Mouse (Mus musculus) splenic B cell, adult 2 months (primary cell): ENCODE results near the gene Zrsr1.

Source experiments
- DNase-seq: peaks from one replicate; pipeline ENCODE4 v3.0.0-alpha.2; 2011; ENCODE audit warnings: low read depth, low spot score
- H3K27me3 ChIP-seq: 2 replicates; pipeline ENCODE4 v1.6.1; 2012; ENCODE audit warnings: mild to moderate bottlenecking, low read length, moderate library complexity, mixed read lengths; ENCODE audit not compliant: control insufficient read depth, poor library complexity, insufficient read depth, severe bottlenecking
- H3K36me3 ChIP-seq: 2 replicates; pipeline ENCODE4 v1.6.1; 2012; ENCODE audit warnings: mild to moderate bottlenecking, low read length, moderate library complexity, mixed read lengths; ENCODE audit not compliant: control insufficient read depth, poor library complexity, insufficient read depth, severe bottlenecking

Zrsr1 gene

GRCm38 (mm10) chr11:22971835-22972709 lies at the start of gene Zrsr1:
Gene Zrsr1, plus strand, starts transcription at chr11:22972005.
- Histone ChIP-seq H3K36me3 (no peaks in the 10 kb centered on the region), H3K27me3 (no peaks in the 10 kb centered on the region)
- DNase-seq, result peak; percentile 75

- DNase-seq, result no peak
- no peaks in the 10 kb centered on the region for H3K27me3 ChIP-seq
These were observed 49.3 kb upstream of the Zrsr1 start for GRCm38 (mm10) chr11:22922546-22922945.

GRCm38 (mm10) chr11:22923606-22924005 lies 48.2 kb upstream of the Zrsr1 start:
- H3K36me3 ChIP-seq, result no peaks in the 10 kb centered on the region
- DNase-seq, result no peak
- H3K27me3 ChIP-seq, result no peaks in the 10 kb centered on the region

More at GRCm38 (mm10) chr11:22922546-22922945, 49.3 kb upstream of the Zrsr1 start:
- H3K36me3 ChIP-seq, result no peaks in the 10 kb centered on the region

GRCm38 (mm10) chr11:22928586-22929169 lies 43.1 kb upstream of the Zrsr1 start:
- DNase-seq, result peak; percentile 58

GRCm38 (mm10) chr11:22930129-22930528 lies 41.7 kb upstream of the Zrsr1 start:
- no peaks in the 10 kb centered on the region for H3K27me3 ChIP-seq
- DNase-seq, result peak; percentile 50
- no peaks in the 10 kb centered on the region for H3K36me3 ChIP-seq

More at GRCm38 (mm10) chr11:22928586-22929169, 43.1 kb upstream of the Zrsr1 start:
- no peaks in the 10 kb centered on the region for H3K36me3 ChIP-seq
- no peaks in the 10 kb centered on the region for H3K27me3 ChIP-seq

GRCm38 (mm10) chr11:22931320-22931905 lies 40.4 kb upstream of the Zrsr1 start:
- no peak for DNase-seq
- no peaks in the 10 kb centered on the region for H3K27me3 ChIP-seq
- no peaks in the 10 kb centered on the region for H3K36me3 ChIP-seq

GRCm38 (mm10) chr11:22932167-22932566 lies 39.6 kb upstream of the Zrsr1 start:
- Histone ChIP-seq H3K27me3 (no peaks in the 10 kb centered on the region), H3K36me3 (no peaks in the 10 kb centered on the region)
- DNase-seq, result no peak

GRCm38 (mm10) chr11:22936446-22937125 lies 35.2 kb upstream of the Zrsr1 start:
- Histone ChIP-seq H3K36me3 (no peaks in the 10 kb centered on the region), H3K27me3 (no peaks in the 10 kb centered on the region)
- DNase-seq, result peak; percentile 91

- H3K27me3 ChIP-seq, result no peaks in the 10 kb centered on the region
- DNase-seq, result no peak
- no peaks in the 10 kb centered on the region for H3K36me3 ChIP-seq
These were observed 34.0 kb upstream of the Zrsr1 start for GRCm38 (mm10) chr11:22937716-22938316.

GRCm38 (mm10) chr11:22938983-22939382 lies 32.8 kb upstream of the Zrsr1 start:
- no peak for DNase-seq
- no peaks in the 10 kb centered on the region for H3K27me3 ChIP-seq
- no peaks in the 10 kb centered on the region for H3K36me3 ChIP-seq

GRCm38 (mm10) chr11:22949101-22949500 lies 22.7 kb upstream of the Zrsr1 start:
- Histone ChIP-seq H3K36me3 (no peaks in the 10 kb centered on the region), H3K27me3 (no peaks in the 10 kb centered on the region)
- no peak for DNase-seq

- H3K27me3 ChIP-seq, result no peaks in the 10 kb centered on the region
- no peaks in the 10 kb centered on the region for H3K36me3 ChIP-seq
- peak; percentile 31 for DNase-seq
These were observed 21.7 kb upstream of the Zrsr1 start for GRCm38 (mm10) chr11:22950131-22950530.

GRCm38 (mm10) chr11:22952668-22953067 lies 19.1 kb upstream of the Zrsr1 start:
- peak; percentile 22 for DNase-seq
- peaks cover 2% of the 10 kb centered on the region; the same call in 1 of the 2 replicates for H3K36me3 ChIP-seq

GRCm38 (mm10) chr11:22956346-22956745 lies 15.5 kb upstream of the Zrsr1 start:
- DNase-seq, result no peak
- Histone ChIP-seq H3K36me3 (peaks cover 2% of the 10 kb centered on the region; the same call in 1 of the 2 replicates), H3K27me3 (no peaks in the 10 kb centered on the region)

More at GRCm38 (mm10) chr11:22952668-22953067, 19.1 kb upstream of the Zrsr1 start:
- no peaks in the 10 kb centered on the region for H3K27me3 ChIP-seq
